Mouse (Mus musculus) bone marrow, adult 2 months (tissue): ENCODE data around the gene Ddhd1.

Source experiments
- CTCF ChIP-seq: fragments of 200-500 bp; IDR thresholded peaks from 2 replicates; pipeline ENCODE4 v1.5.1; 2011; ENCODE audit warnings: low read length, control low read depth; ENCODE audit not compliant: control insufficient read depth, insufficient read depth
- POLR2A ChIP-seq: fragments of 200-500 bp; IDR thresholded peaks from 2 replicates; pipeline ENCODE4 v1.6.1; 2011; ENCODE audit warnings: low read depth, mild to moderate bottlenecking, control low read depth, low read length, borderline replicate concordance; ENCODE audit not compliant: control insufficient read depth

GRCm38 (mm10) chr14:45614406-45614805 lies 43.5 kb downstream of the Ddhd1 start:
- TF ChIP-seq CTCF (no peak), POLR2A (no peak)
